Mouse (Mus musculus) ES-E14 (cell line): ENCODE measurements around the gene Nbl1.

Experiments
- CHD2 ChIP-seq: IDR thresholded peaks from 2 replicates; pipeline ENCODE4 v1.6.1; 2014; ENCODE audit warnings: mild to moderate bottlenecking, low read depth, low read length, inconsistent platforms
- HCFC1 ChIP-seq: IDR thresholded peaks from 2 replicates; pipeline ENCODE4 v1.6.1; 2012; ENCODE audit warnings: low read length, inconsistent platforms, borderline replicate concordance; ENCODE audit not compliant: insufficient read depth
- ZC3H11A ChIP-seq: IDR thresholded peaks from 2 replicates; pipeline ENCODE4 v1.6.1; 2012; ENCODE audit warnings: low read depth, mild to moderate bottlenecking, inconsistent platforms, low read length, borderline replicate concordance

DNA sequence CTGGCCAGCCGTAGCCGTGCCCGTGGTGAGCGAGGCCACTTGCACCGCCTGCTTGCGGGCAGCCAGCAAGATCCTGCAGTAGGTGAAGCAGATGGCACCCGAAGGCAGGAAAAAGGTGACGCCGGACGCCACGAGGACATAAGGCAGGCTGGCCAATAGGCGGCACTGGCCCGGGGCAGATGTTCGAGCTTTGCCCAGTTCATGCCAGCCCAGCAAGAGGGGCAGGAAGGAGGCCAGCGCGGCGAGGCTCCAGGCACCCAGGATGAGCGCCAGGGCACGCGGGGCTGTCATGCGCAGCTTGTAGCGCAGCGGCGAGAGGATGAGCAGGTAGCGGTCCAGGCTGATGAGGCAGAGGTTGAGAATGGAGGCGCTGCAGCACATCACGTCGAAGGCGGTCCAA is 18.7 kb downstream of the Nbl1 start:
- TF ChIP-seq CHD2 (no peak), ZC3H11A (no peak), HCFC1 (no peak)
